Mouse (Mus musculus) v-Abl transformed pro-B cells (cell line): ENCODE data around the gene Eif2ak4.

ENCODE experiments used
- in situ Hi-C, 2 experiments: fragments of 400-800 bp; cut with MboI; formaldehyde crosslinking; loops; one replicate each; pipeline ENCODE4 v1.15.1; 2025; ENCODE audit not compliant: unreplicated experiment in 2 of 2

The Eif2ak4 gene

DNA sequence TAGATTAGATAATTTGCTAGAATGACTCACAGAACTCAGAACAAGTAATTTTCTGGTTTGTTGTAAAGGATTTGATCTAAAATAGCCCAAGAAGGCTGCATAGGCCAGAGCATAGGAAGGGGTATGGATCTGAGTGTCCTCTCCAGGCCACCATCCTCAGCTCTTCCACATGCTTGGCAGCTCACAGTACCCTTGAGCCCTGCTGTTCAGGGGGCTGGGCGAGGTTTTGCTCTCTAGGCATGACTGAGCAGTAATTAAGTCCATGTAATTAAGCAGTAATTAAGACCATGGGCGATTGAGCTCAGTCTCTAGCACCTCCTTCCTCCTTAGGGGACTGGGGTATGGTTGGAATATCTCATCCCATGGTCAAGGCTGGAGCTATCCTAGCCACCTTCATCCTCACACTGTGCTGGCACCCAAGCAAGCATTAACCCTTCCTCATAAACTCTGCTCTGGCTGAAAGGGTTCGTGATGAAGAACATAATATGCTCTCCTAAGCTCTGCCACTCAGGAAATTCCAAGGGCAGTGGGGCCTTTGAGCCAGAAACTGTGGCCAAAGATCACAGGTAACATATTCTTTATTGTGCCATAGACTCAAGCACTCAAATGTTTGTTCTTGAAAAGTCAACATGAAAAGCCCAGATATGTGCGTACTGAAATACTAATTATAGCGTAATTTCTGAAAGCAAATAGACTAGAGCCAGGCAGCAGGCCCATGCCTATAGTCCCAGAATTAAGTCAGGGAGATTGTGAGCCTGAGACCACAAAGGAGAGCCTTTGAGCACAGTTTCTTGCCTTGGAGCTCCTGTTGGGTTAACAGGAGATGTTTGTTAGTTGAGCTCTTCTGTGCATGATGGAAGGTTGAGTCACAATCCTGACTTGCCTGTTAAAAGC is 13.7 kb downstream of the Eif2ak4 start:
- in situ Hi-C loops = loop anchor here in 1 of 2 experiments (25.0 kb wide), 1 partner anchor 865 kb away; no protein-coding TSS in a partner anchor

DNA sequence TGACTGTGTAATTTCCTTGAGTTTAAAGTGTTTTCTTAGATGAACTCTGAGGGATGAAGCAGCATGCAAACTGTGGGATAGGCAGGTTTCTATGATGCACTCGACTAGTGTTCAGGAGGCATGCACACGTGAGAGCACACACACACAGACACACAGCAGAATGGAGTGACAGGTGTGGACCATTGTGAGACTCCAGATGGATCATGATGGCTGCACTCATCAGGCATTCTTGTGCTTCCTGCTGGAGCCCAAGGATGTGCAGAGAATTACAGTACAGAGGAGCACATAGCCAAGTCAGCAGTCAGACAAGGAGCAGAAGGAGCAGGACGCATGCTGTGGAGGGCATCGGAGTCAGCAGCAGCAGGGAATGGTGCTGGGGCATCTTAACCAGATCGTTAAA is 15.9 kb downstream of the Eif2ak4 start:
- in situ Hi-C loops = loop anchor here in 1 of 2 experiments (25.0 kb wide), 1 partner anchor 867 kb away; no protein-coding TSS in a partner anchor

DNA sequence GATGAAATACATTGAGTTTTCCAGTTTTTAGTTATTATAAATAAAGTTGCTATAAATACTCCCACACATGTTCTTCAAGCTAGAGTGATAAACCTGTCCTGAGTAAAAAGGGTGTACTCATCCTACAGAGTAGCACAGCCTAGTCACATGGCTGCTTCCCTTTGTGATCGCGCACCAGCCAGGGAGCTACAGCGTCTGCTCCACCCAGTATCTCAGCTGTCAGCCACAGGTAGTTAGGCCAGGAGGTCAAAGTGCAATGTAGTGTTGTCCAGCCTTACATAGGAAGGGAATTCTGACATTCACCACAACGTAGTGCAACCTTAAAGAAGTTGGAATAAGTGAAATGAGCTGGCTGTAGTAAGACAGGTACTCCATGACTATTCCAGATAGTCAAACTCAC is 17.1 kb downstream of the Eif2ak4 start:
- in situ Hi-C loops = loop anchor here in 1 of 2 experiments (25.0 kb wide), 1 partner anchor 868 kb away; no protein-coding TSS in a partner anchor

DNA sequence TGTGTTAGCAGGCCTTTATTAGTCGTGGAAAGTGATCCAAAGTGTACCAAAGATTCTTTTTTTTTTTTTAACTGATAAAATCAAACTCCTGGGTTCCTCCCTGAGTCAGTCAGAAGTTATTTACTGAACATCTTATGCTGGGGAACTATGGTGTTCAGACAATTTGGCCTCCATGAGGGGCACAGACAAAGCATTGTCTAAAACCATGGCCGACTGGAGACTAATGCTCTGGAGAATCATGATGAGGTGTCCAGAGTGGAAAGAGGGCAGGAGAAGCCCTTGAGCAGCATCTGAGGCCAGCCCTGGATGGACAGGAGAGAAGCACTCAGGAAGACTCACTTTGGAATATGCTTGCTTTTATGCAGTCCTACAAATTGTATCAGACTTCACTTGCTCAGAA is 18.4 kb downstream of the Eif2ak4 start:
- in situ Hi-C loops = loop anchor here in 1 of 2 experiments (25.0 kb wide), 1 partner anchor 870 kb away; no protein-coding TSS in a partner anchor

DNA sequence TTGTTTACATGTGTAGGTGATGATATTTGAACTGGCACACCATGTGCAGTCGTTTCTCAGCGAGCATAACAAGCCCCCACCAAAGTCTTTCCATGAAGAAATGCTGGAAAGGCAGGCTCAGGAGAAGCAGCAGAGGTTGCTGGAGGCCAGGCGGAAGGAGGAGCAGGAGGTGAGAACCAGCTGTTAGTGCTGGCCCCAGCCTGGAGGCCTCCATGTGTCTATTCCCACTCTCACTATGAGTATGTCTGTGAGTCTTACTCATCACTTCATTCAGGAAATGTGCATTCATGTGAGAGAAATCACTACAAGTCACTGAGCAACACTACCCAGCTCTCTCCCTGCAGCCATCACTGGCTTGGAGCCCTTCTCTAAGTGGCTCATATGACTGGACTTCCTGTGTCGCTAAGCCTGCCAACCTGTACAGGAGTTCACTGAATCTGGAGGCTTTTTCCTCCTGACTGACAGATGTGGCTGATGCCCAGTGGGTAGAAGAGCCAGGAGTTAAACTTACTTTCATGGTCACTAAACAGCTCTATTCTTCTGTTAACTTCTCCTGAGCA is 20.0 kb downstream of the Eif2ak4 start:
- in situ Hi-C loops = loop anchor here in 1 of 2 experiments (25.0 kb wide), 1 partner anchor 871 kb away; no protein-coding TSS in a partner anchor

DNA sequence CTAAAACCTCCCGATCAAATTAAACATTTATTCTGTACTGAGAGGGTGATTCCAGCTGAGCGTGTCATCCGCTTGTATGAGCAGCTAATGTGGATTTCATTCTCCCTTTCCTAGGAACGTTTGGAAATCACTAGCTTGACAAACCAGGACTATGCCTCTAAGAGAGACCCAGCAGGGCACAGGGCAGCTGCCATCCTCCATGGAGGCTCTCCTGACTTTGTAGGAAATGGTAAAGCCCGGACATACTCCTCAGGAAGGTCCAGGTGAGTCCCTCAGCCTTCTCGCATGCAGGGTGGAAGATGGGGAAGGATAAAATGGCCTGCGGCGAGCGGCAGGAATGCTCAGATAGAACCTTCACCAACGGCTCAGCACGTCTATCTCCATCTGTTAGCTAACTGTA is 24.4 kb downstream of the Eif2ak4 start:
- in situ Hi-C loops = loop anchor here in 1 of 2 experiments (25.0 kb wide), 1 partner anchor 876 kb away; no protein-coding TSS in a partner anchor

DNA sequence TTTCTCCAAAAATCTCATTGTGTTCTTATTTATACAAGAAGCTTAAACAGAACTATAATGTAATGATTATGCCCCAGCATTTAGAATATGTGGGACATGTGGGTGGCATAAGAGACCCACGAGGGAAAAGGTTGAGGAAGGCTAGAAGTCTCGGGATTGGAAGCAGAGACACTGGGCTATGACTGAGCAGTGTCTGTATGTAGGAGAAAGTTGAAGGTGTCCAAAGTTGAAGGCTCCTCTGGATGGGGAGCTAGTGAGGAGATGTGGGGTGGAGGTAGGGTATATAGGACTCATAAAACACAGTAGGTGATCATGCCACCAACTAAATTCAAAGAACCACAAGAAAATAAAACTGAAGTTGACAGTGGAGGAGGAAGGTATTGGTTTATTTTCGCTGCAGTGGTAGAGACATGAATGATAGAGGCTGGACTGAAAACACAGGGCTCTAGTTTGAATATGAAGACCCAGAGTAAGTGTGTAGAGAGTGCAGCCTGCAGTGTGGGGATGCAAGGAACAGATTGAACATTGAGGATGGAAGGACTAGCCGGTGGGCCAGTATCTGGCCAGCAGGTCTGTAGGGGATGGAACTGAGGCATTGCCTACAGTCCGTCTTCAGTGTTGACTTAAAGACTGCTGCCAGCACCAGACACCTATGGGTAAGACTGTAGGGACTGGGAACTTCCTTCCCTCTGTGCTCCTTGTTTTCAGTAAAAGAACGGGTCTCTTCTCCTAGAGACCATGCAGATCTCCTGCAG is 27.4 kb downstream of the Eif2ak4 start:
- in situ Hi-C loops = loop anchor here in 1 of 2 experiments (25.0 kb wide), 1 partner anchor 878 kb away; no protein-coding TSS in a partner anchor

DNA sequence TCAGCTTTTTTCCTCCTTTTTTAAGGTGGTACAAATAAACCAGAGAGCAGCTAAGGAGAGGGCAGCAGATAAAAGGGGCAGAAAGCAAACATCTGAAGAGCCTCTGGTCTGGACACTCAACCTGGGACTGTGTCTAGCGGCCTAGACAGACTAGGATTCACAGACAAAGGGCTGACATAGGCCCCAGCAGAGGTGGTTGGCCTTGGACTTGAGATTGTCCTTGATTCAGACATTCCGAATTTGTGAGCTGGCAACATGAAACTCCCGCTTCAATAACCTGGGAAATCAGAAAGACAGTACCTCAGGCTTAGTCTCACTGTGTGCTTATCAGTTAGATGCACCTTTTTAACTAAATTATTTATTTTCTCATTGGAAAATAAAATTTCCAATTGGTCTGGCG is 29.7 kb downstream of the Eif2ak4 start:
- in situ Hi-C loops = loop anchor here in 1 of 2 experiments (25.0 kb wide), 1 partner anchor 881 kb away; no protein-coding TSS in a partner anchor

DNA sequence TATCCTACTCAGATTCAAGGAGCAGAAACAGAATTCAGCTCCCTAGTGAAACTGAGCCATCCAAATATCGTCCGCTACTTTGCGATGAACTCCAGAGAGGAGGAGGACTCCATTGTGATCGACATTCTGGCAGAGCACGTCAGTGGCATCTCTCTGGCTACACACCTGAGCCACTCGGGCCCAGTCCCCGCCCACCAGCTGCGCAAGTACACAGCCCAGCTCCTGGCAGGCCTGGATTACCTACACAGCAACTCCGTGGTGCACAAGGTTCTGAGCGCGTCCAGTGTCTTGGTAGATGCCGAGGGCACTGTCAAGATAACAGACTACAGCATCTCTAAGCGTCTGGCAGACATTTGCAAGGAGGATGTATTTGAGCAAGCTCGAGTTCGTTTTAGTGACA is 33.5 kb downstream of the Eif2ak4 start:
- in situ Hi-C loops = loop anchor here in 1 of 2 experiments (25.0 kb wide), 1 partner anchor 885 kb away; no protein-coding TSS in a partner anchor

DNA sequence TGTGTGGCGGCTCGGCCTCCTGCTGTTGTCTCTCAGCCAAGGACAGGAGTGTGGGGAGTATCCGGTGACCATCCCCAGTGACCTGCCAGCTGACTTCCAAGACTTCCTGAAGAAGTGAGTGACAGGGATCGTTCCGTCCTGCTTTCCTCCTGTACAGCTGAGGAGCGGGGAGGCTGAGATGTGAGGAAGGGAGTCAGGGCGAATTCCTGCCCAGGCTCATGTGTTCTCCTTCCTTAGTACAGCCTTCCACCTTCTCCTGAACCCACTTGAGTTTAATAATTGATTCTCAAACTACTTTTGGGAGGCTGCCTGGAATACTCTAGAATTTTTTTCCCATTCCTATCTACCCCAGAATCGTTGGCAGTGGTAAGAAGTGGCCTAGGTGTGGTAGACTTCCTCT is 34.0 kb downstream of the Eif2ak4 start:
- in situ Hi-C loops = loop anchor here in 1 of 2 experiments (25.0 kb wide), 1 partner anchor 885 kb away; no protein-coding TSS in a partner anchor

DNA sequence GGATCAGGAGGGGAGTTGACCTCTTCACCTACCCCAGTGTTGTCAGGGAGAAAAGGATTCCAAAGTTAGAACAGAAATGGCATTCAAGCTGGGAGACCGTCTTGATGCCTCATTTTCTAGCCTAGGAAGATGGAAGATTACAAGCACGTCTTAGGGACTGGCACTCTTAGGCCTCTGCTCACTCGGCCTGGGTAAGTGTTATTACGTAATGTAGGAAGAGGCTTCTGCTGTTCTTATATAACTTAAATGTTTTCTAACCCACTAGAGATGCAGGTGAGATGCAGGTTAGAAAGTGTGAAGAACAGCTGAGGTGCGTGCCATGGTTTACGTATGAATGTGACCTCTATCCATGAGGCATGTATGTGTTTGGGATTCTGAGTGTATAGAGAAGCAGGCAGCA is 39.9 kb downstream of the Eif2ak4 start:
- in situ Hi-C loops = no loop called here

DNA sequence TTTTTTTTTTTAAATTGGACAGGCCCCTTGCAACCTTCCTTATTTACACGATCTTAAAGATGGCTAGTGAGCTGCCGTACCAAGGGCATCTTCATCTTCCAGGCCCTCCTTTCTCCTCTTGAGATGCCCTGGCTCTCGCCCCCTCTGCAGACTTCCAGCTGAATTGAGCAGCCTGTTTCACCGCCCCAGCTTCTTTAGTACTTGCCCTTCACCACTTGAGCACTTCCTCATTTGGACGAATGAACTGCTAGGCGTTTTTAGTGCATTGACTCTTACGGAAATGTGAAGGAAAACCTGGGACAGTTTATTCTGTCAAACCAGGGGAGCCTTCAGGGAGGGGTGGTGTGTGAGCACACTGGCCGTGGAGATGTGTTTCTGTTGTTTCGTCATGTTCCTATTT is 40.9 kb downstream of the Eif2ak4 start:
- in situ Hi-C loops = no loop called here

DNA sequence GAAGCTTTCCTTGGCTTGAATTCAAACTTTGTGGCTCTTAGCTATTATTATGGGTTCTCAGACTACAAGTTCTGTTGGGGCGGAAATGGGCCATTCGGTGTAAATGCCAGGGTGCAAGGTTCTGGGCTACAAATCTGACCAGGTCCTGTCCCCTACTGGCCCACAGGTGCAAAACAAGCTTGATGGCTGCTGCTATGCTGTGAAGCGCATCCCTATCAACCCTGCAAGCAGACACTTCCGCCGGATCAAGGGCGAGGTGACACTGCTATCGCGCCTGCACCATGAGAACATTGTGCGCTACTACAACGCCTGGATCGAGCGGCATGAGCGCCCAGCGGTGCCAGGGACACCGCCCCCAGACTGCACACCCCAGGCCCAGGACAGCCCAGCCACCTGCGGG is 42.2 kb downstream of the Eif2ak4 start:
- in situ Hi-C loops = loop anchor here in 1 of 2 experiments (5.0 kb wide), 1 partner anchor 612 kb away; no protein-coding TSS in a partner anchor

DNA sequence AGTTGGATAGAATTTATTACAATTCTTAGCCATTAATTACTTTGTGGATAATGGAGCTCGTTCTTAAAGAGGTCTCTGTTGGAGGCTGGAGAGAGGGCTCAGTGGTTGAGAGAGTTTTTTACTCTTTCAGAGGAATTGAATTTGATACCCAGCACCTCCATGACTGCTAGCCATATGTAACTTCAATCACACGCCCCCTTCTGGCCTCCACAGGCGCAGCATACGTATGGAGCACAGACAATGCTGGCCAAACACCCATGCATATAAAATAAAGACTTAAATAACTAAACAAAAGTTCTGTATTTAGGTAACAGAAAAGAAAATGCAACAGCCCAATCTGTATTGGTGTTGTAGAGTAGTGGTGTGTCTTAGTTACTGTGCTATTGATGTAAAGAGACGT is 43.2 kb downstream of the Eif2ak4 start:
- in situ Hi-C loops = loop anchor here in 1 of 2 experiments (5.0 kb wide), 1 partner anchor 611 kb away; no protein-coding TSS in a partner anchor

DNA sequence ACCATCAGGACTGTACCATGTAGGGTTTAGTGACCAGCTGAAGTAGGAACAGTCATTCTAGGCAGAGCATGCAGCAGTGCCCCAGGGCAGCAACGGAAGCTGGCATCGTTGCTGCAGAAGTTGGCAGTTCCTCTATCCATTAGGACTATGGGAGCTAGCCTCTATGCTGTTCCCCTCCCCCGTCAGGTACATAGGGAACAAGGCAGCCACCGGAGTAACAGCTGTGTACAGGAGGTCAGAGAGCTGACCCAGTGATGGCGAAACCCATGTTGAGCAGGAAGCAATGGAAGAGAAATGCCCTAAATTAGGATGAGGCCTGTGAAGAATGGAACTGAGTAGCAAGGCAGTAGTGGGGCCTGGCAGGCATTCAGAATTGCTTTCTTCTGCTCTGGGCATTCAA is 53.8 kb downstream of the Eif2ak4 start:
- in situ Hi-C loops = no loop called here

DNA sequence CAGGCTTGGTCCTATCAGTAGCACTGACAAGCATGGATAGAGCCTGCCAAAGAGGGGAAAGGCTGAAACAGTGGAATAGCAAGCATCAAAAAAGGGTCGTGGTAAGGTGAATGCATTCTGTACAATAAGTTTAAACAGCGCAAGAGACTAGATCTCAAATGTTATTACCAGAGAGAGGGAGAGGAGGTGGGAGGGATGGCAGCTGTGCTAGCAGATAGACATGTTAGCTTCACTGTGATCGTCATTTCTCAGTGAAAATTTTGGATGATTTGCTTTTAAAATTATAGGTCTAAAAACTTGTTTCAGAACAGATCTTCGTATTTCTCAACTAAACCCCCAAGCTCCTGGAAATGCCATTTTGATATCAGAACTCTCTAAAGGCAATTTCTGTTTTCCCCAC is 54.3 kb downstream of the Eif2ak4 start:
- in situ Hi-C loops = no loop called here

DNA sequence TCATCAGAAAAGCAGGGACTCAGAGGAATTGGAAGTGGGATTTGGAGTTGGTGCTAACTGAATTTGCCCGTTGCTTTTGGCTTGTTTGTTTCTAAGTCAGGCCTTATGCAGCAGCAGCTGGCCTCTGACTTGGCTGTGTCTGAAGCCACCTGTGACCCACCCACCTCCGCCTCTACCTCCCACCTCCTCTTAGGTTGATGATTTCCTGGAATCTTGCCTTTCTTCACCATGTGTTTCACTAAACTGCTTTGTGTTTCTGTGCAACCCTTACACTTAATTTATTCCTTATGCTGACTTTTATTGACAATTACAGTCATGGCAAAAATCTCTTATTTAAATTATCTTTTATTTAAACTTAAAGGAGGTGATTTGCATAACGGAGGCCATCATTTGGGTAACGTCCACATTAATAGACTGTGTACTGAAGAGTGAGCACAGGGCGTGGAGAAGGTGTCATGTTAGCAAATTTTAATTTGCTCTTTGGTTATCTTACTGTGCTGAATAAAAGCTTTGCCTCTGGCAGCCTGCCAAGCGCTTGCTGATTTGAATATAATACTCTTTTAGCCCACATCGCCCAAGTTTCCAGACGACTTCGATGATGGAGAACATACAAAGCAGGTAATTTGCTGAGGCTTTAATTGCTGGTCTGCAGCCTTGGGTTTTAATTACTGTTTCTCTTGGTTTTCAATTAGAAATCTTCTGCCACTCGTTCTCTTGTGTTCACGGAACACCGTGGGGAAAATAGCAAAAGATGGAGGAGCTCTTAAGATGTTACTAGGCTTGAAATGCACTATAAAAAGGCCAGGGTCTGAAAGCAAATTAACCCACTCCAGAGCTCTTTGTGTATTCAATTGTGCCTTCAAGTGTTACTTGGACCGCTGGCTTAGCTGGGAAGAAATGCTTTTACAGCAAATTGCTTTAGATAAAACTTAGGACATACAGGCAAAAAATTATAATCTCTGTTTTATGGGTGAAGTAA is 57.6 kb downstream of the Eif2ak4 start:
- in situ Hi-C loops = no loop called here

DNA sequence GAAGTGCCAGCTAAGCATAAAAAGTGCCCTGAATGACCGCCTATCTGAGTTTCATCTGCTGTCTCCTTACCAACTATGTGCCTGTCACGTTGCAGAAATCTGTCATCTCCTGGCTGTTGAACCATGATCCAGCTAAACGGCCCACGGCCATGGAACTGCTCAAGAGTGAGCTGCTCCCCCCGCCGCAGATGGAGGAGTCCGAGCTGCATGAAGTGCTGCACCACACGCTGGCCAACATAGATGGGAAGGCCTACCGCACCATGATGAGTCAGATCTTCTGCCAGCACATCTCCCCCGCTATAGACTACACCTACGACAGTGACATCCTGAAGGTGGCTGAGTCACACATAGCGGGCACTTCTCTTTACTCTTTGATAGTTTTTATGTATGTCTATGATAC is 59.8 kb downstream of the Eif2ak4 start:
- in situ Hi-C loops = no loop called here

DNA sequence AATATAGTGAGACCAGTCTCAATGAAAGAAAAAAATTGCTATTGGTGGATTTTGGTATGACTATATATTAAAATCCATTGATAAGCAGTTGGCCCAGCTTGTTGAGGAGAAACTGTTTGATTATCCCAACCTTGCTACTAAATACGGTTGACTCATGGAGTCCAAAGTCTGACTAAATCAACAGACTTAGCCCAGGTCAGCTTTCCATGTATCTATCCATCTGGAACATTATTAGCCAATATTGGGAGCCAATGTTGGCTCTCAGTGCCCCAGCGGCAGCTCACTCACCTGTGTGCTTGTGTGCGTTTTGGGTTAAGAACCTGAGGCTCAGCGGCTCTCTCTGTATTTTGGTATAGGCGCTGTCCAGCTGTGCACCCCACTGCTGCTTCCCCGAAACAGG is 62.6 kb downstream of the Eif2ak4 start:
- in situ Hi-C loops = no loop called here
